Mouse (Mus musculus): ENCODE measurements around the gene Cep112.

DNA sequence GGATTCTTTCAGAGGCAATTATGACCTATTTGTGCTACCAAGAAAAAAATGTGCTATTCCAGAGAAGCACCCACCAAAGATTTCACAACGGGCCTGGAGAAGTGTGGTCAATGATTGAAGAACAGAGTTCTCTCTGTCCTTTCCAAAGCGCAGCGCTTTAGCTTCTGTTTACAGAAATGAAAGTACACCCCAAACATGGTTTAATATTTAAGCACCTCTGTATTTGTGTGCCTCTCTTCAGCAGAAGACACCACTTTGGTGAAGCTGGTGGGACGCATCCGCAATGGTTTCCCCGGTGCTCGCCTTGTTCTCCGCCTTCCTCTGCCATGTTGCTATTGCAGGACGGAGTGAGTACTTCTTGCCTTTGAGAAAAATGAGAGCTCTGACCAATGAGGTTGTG is 29.9 kb upstream of the Cep112 start:
- TF ChIP-seq GATA1 (IDR thresholded peaks at IDR 0.05; ENCODE audit: low read length) (no peak), TAL1 (IDR thresholded peaks at IDR 0.05; ENCODE audit: low read length) (no peak)

Measured in erythroblast, embryonic 14.5 days (primary cell).